Mouse (Mus musculus) thymus, postnatal 25 days (tissue): ENCODE measurements around the gene Tmem143.
"Not testable (repeated sequence)": the region's sequence is repeated elsewhere in the genome, so short reads cannot be mapped to it uniquely, and the experiment has no call there.

ENCODE experiments used
- DNase-seq: peaks from one replicate; pipeline ENCODE4 v3.0.0; 2022

Gene Tmem143

GRCm38 (mm10) chr7:45896517-45897257, at the start of gene Tmem143, which contains the start of gene Syngr4:
Tmem143 (plus strand) TSS chr7:45896941.
Syngr4 (minus strand) TSS chr7:45896714.
- DNase-seq, result peak; percentile 95

DNA sequence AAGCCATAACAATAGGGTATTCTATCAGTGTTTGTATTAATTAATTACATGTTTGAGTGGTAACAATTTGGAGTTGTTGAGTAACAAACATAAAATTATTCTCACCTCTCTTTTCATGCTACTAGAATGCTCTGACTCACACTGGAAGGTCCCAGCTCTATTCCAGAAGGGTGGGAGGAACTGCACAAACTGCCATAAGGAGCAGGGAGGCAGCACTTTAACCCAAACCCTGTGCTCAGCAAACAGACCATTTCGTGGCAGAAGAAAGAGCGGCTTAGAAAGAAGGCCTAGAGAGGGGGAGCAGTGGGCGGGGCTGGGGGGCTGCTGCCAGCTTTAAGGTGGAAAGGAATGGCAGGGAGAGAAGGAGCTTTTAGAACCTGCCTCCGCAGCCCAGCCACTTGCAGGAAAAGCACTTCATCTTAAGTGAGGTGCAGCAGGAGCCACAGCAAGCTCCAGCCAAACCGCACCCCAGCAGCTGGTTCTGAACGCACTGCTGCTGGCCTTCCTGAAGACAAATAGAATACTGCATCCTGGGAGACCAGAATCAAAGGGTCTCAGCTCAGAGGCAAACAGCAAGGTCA, 48.2 kb upstream of the Tmem143 start:
- no peak for DNase-seq

GRCm38 (mm10) chr7:45850661-45851060, 46.1 kb upstream of the Tmem143 start:
- no peak for DNase-seq

DNA sequence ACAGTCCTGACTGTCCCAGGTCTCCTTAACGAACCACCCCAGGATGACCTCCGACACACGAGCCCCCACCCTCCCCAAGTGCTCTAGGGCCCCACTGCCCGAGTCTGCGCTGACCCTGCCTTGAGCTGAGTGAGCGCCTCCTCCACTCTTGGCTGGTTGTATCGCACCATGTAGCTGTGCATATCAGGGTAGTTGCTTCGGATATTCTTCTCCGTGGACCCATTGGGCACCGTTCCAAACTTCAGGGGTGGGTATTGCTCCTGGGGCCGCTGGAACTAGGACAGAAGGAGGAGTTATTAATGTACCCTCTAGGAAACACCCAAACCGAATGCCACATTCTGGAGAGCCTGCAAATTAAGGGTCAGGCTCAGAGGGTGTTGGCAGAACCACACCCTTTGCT, 43.7 kb upstream of the Tmem143 start:
- no peak for DNase-seq

- no peak for DNase-seq
Observed at GRCm38 (mm10) chr7:45856950-45857901, 39.5 kb upstream of the Tmem143 start.

GRCm38 (mm10) chr7:45859008-45859407, 37.7 kb upstream of the Tmem143 start:
- no peak for DNase-seq

GRCm38 (mm10) chr7:45862804-45863203, 33.9 kb upstream of the Tmem143 start:
- DNase-seq, result no peak

- no peak for DNase-seq
Observed at GRCm38 (mm10) chr7:45864435-45864834, 32.3 kb upstream of the Tmem143 start.

DNA sequence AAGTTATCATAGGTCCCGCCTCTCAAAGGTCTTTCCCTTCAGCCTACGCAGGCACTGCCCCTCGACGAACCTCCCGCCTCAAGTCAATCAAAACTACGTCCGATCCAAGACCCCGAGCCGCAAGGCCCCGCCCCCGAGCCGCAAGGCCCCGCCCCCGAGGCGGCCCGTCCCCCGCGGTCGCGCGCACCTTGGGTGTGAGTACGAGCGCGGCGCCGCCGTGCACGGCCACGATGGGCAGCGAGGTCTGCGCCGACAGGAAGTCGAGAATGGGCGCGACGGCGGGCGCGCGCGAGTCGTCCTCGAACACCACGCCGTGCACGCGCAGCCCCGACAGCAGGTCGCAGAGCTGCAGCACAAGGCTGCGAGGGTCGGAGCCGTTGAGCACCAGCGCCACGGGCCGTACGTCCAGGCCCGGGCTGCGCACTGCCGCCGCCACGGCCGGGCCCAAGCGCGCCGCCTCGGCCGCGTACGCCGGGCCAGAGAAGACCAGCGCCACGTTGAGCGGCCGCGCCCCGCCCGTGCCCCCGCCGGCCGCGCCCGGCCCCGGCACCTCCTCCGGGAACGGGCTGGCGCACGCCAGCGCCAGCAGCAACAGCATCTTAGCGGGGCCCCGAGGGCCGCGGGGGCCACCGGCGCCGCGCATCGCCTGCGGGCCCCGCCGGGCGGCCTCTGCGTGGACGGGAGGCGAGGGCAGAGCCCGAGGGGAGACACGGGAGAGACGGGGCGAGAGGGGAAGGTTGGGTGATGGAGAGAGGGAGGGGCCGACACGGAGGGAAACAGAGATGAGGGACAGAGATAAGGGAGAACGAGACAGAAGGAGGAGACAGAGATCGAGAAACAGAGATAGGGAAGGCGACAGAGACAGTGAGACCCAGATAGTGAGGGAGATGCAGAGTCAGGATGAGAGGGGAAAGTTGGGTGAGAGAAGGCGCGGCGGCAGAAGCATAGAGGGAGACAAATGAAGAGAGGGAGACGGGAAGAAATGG, 30.5 kb upstream of the Tmem143 start:
- DNase-seq, result peak; percentile 90

DNA sequence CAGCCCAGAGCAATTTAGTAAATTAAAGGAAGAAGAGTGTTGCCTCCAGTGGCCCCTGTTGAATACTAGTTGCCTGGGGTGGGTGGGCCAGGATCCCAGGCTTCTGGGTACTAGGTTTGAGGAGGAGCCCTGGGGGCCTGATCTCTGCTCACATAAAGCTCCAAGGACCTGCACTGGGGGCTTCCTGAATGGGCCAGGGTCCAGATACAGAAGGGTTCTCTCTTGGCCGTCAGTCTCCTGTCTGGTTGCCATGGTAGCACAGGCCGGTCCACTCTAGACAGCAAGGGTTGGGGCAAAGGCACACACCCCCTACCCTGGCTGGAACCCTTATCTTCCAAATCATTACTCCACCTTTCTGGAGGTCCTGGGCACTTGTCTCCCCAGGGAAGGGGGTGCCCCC, 28.9 kb upstream of the Tmem143 start:
- DNase-seq, result no peak

DNA sequence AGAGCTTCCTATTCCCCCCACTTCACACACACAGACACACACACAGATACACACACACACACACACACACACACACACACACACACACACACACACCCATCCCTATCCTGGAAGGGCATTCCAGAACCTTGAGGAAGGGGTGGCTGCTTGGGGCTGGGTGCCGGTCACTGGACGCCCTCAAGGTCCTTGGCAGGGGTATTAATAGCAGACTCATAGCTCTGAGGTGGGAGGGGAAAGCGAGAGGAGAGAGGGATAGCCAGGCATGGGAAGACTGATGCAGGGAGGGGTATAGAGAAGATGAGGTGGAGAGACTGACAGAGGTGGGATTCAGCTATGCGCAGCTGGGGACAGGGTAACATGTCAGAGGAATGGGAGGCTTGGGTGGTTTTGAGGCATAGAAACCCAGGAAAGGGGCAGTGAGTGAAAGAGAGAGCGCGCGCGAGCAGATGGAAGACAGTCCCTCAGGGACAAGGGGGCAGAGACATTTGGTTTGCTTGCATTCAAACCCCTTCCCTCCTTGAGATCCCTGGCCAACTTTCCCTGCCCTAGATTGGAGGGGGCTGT, 27.6 kb upstream of the Tmem143 start:
- DNase-seq, result no peak

DNA sequence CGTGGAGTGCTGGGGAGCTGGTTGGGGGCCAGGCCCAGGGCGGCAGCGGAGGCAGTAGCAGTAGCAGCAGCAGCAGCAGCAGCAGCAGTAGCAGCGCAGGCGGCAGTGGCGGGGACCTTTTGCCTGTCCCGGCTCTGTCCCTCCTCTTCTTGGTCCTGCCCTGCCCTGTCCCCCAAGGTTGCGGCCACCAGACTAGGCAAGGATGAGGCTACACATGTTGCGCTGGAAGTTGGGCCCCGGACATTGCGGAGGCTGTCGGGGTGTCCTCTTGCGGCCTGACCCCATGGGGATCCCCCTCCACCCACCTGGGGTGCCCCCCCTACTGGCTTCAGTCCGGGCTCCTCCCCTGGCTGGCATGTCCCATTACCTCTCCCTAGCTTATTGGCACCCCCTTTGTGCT, 27.0 kb upstream of the Tmem143 start:
- no peak for DNase-seq

DNA sequence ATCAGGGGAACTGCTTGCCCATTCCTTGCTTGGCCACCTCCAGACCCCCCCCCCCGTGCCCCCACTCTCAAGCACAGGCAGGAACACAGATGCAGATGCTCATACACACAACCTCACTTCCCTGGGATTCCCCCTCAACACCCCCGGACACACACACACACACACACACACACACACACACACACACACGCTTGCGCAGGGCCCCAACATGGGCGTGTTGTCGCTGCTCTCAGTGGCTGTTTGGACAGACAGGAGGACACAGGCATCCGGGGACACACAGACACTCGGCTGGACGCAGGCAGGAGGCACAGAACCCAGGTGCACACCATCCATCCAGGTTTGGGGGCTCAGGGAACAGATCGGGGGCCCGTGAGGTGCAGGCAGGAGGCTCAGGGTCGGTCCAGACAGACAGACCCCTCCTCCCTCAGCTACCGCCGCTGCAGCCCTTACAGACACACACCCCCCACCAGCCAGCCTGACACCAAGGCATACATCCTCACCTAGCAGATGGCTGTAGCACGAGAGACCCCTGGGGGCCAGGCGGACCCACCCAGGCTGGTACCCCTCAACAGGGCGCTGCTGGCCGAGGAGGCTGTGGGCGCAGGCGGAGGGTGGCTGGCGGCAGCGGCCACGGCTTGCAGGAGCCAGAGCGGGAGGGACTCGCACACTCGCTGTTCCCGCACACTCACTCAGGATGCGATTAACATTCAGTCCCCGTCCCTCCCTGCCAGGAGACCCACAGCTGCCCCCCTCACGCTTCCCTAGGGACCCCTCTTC, 26.3 kb upstream of the Tmem143 start:
- DNase-seq, result no peak

- peak; percentile 93 for DNase-seq
Observed at GRCm38 (mm10) chr7:45872624-45873023, 24.1 kb upstream of the Tmem143 start, which contains the start of gene Kdelr1. Kdelr1 (plus strand) TSS chr7:45872772.

GRCm38 (mm10) chr7:45873061-45873947, 23.4 kb upstream of the Tmem143 start:
- DNase-seq, result peak; percentile 66

DNA sequence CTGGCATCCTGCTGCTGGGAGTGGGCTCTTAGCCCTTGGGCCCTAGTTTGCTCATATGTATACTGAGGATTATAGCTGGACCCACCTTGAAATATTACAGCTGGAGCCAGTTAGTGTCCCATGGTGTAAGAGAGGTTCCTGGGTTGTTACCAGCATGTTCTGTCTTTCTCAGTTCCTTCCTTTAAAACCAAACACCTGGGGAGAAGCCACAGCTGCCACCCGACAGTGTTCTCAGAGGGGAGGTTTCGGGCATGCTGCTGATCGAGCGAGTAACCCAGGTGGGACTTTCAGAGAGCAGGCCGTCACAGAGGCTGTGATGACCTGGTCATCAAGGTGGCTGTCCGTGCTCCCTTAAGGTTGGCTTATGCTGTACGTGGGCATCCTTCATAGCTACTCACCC, 19.8 kb upstream of the Tmem143 start:
- DNase-seq, result no peak

DNA sequence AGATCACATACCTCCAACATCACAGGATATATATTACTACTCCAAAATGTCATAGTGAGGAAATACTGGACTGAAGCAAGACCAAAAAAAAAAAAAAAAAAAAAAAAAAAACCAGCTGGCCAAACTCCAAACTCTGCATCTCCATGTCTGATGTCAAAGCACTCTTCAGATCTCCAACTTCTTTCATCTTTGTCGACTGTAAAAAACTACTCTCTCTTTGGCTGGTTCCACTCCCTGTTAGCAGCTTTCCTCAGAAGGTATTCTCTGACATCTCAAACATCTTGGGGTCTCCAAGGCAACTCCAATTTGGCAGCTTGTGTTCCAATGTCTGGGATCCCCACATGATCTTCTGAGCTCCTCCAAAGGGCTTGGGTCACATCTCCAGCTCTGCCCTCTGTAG, 18.5 kb upstream of the Tmem143 start, which contains the start of gene Grin2d:
Grin2d (minus strand) TSS at position 101 of the 400 bp plus-strand sequence.
- DNase-seq, result not testable (repeated sequence)

DNA sequence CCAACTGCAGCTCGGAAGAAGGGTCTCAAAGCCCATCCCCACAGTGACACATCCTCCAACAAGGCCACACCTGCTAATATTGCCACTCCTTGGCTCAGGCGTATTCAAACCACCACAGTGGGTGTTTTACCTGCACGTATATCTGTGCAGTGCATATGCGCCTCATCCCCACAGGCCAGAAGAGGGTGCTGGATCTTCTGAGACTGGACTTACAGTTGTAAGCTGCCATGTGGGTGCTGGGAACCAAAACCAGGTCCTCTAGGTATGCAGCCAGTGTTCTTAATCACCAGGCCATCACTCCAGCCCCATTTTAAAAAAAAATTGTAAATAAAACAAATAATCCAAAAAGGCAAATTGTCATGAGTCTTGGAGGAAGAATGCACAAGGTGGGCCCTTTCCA, 16.2 kb upstream of the Tmem143 start:
- DNase-seq, result no peak

DNA sequence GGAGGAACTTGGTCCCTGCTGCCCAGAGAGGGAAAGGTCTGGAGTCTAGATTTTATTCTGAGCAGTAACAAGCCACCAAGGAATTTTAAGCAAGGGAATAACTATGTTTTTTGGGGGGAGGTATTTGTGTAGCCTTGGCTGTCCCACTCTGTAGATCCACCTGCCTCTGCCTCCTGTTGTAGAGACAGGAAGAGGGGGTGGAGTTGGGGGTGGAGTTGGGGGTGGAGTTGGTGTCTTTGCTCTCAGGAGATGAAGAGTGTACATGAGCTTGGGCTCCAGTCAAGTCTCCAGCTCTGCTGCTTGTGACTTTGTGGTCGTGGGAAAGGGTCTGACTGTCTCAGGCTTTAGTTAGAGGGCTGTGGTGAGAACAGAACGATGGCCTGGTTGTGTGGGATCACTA, 15.7 kb upstream of the Tmem143 start:
- DNase-seq, result no peak

DNA sequence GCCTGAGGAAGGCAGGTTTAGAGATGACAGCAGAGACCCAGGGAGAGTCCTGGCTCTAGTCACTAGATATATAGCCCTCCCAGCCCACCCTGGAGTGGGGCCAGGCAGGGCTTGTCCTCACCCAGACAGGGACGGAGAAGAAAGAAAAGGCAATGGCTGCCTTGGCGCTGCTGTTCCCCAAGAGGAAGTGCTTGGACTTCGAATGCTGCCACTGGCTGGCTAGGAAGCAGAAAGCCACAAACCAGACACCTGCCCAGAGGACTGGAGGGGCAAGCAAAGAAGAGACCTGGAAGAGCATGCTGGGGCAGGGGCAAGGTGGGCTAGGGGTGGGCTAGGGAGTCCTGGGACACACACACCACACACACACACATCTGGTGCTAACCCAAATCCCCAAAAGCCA, 9.5 kb upstream of the Tmem143 start:
- DNase-seq, result no peak
